Mouse (Mus musculus) limb, embryonic 10.5 days (tissue): ENCODE data around the gene Snx32. TPM values are rescaled to one million over a fixed set of nuclear protein-coding genes. Genes with fewer than 3 reads are reported as not detected.
A peak's percentile ranks its signal among the peaks of the same experiment; 100 is the strongest.

Experiments used
- DNase-seq: peaks from one replicate; pipeline ENCODE4 v3.0.0-alpha.2; 2017; ENCODE audit warnings: low spot score
- H3K27ac ChIP-seq: fragments of 300-500 bp; sonication (generic); 2 replicates; pipeline ENCODE4 v1.5.1; 2016; ENCODE audit warnings: mild to moderate bottlenecking
- H3K27me3 ChIP-seq: fragments of 300-500 bp; sonication (generic); 2 replicates; pipeline ENCODE4 v1.6.1; 2016; ENCODE audit warnings: low read depth, mild to moderate bottlenecking; ENCODE audit not compliant: poor library complexity, severe bottlenecking
- H3K36me3 ChIP-seq: fragments of 300-500 bp; sonication (generic); 2 replicates; pipeline ENCODE4 v1.6.1; 2016; ENCODE audit warnings: mild to moderate bottlenecking, moderate library complexity
- H3K4me1 ChIP-seq: fragments of 300-500 bp; sonication (generic); 2 replicates; pipeline ENCODE4 v1.6.1; 2016
- H3K4me3 ChIP-seq: fragments of 300-500 bp; sonication (generic); 2 replicates; pipeline ENCODE4 v1.5.1; 2016; ENCODE audit warnings: mild to moderate bottlenecking, moderate library complexity
- H3K9me3 ChIP-seq: fragments of 300-500 bp; sonication (generic); replicated peaks from 2 replicates; pipeline ENCODE4 v1.6.1; 2016; ENCODE audit warnings: mild to moderate bottlenecking
- WGBS: fragments of 180-500 bp; shearing (Covaris S2); methylation state at CpG from one replicate; pipeline ENCODE4 v1.1.7; 2016; 5-methylcytosine and 5-hydroxymethylcytosine counted together
- polyA plus RNA-seq: library from polyadenylated mRNA; unstranded; fragments of >200 nt; fragmentation: Nextera tagmentation; extraction: Ambion mirVana; gene quantifications from 2 replicates; pipeline ENCODE4 v1.2.1, GENCODE M21; 2016

Snx32 gene
- 4.1 and 7.0 TPM in 2 replicates for polyA plus RNA-seq

- Histone ChIP-seq H3K36me3 (no peaks in the 10 kb centered on the region), H3K4me3 (peak within 1 kb of the TSS; percentile 54), H3K27me3 (no peaks in the 10 kb centered on the region), H3K4me1 (peaks cover 22% of the 10 kb centered on the region), H3K27ac (peak within 1 kb of the TSS; percentile 81), H3K9me3 (no peaks in the 10 kb centered on the region)
- DNase-seq: peak; percentile 93
- WGBS: 2% methylated on average over 47 of the region's 47 CpGs
These were observed at the start of gene Snx32 for GRCm38 (mm10) chr19:5510031-5511026. Gene Snx32, minus strand, starts transcription at chr19:5510538.

- H3K4me1 ChIP-seq: peaks cover 27% of the 10 kb centered on the region
- WGBS: 1% methylated on average over 69 of the region's 69 CpGs
- H3K9me3 ChIP-seq: no peaks in the 10 kb centered on the region
- H3K36me3 ChIP-seq: no peaks in the 10 kb centered on the region
- peak; percentile 57 for DNase-seq
- H3K27ac ChIP-seq: 0 out of 2 replicates have a peak overlapping the region, but pooled peaks have one; percentile 14
- peak overlapping the region; percentile 51 for H3K4me3 ChIP-seq
- peaks cover 99% of the 10 kb centered on the region for H3K27me3 ChIP-seq
These were observed 49.5 kb upstream of the Snx32 start for GRCm38 (mm10) chr19:5559631-5560456.

GRCm38 (mm10) chr19:5559229-5559628 is 48.9 kb upstream of the Snx32 start:
- Histone ChIP-seq H3K9me3 (no peaks in the 10 kb centered on the region), H3K4me3 (peak overlapping the region; percentile 51)
- WGBS: 11% methylated on average over 8 of the region's 8 CpGs

GRCm38 (mm10) chr19:5558770-5559169 is 48.4 kb upstream of the Snx32 start:
- H3K27me3 ChIP-seq: peaks cover 98% of the 10 kb centered on the region

More at GRCm38 (mm10) chr19:5559229-5559628, 48.9 kb upstream of the Snx32 start:
- peaks cover 27% of the 10 kb centered on the region for H3K4me1 ChIP-seq
- no peak for DNase-seq
- H3K27ac ChIP-seq: no peak overlapping the region
- no peaks in the 10 kb centered on the region for H3K36me3 ChIP-seq
- H3K27me3 ChIP-seq: peaks cover 98% of the 10 kb centered on the region

GRCm38 (mm10) chr19:5558169-5558568 is 47.8 kb upstream of the Snx32 start:
- Histone ChIP-seq H3K36me3 (no peaks in the 10 kb centered on the region), H3K9me3 (no peaks in the 10 kb centered on the region), H3K27ac (no peak overlapping the region), H3K27me3 (peaks cover 96% of the 10 kb centered on the region), H3K4me3 (no peak overlapping the region), H3K4me1 (peaks cover 27% of the 10 kb centered on the region)
- WGBS: 53% methylated on average over 7 of the region's 7 CpGs
- DNase-seq: no peak

More at GRCm38 (mm10) chr19:5558770-5559169, 48.4 kb upstream of the Snx32 start:
- DNase-seq: no peak
- no peak overlapping the region; the same call in 1 of the 2 replicates for H3K4me3 ChIP-seq
- no peak overlapping the region for H3K27ac ChIP-seq
- peaks cover 27% of the 10 kb centered on the region for H3K4me1 ChIP-seq
- no peaks in the 10 kb centered on the region for H3K36me3 ChIP-seq
- no peaks in the 10 kb centered on the region for H3K9me3 ChIP-seq
- whole genome bisulfite sequencing: 66% methylated on average over 8 of the region's 8 CpGs

- H3K4me3 ChIP-seq: no peak overlapping the region
- no peak for DNase-seq
- H3K4me1 ChIP-seq: peaks cover 4% of the 10 kb centered on the region
- peaks cover 68% of the 10 kb centered on the region for H3K27me3 ChIP-seq
- H3K27ac ChIP-seq: no peak overlapping the region
- no peaks in the 10 kb centered on the region for H3K36me3 ChIP-seq
- no peaks in the 10 kb centered on the region for H3K9me3 ChIP-seq
- WGBS: 66% methylated on average over 14 of the region's 14 CpGs
These were observed 43.9 kb upstream of the Snx32 start for GRCm38 (mm10) chr19:5554212-5554611.

GRCm38 (mm10) chr19:5553802-5554201 is 43.5 kb upstream of the Snx32 start:
- Histone ChIP-seq H3K4me1 (peaks cover under 1% of the 10 kb centered on the region; the same call in 1 of the 2 replicates), H3K36me3 (no peaks in the 10 kb centered on the region), H3K27ac (no peak overlapping the region), H3K4me3 (no peak overlapping the region), H3K27me3 (peaks cover 63% of the 10 kb centered on the region), H3K9me3 (no peaks in the 10 kb centered on the region)
- WGBS: 42% methylated on average over 8 of the region's 8 CpGs
- DNase-seq: no peak

GRCm38 (mm10) chr19:5547471-5548056 is 37.2 kb upstream of the Snx32 start:
- WGBS: 77% methylated on average over 4 of the region's 4 CpGs
- Histone ChIP-seq H3K36me3 (no peaks in the 10 kb centered on the region), H3K27ac (no peak overlapping the region), H3K27me3 (peaks cover 8% of the 10 kb centered on the region; the same call in 1 of the 2 replicates), H3K9me3 (no peaks in the 10 kb centered on the region), H3K4me1 (peaks cover 6% of the 10 kb centered on the region; the same call in 1 of the 2 replicates), H3K4me3 (no peak overlapping the region)
- no peak for DNase-seq

GRCm38 (mm10) chr19:5544031-5544430 is 33.7 kb upstream of the Snx32 start:
- no peak overlapping the region for H3K4me3 ChIP-seq
- H3K4me1 ChIP-seq: peaks cover 6% of the 10 kb centered on the region; the same call in 1 of the 2 replicates
- H3K36me3 ChIP-seq: no peaks in the 10 kb centered on the region
- no peaks in the 10 kb centered on the region for H3K9me3 ChIP-seq
- H3K27ac ChIP-seq: no peak overlapping the region
- DNase-seq: no peak
- WGBS: 53% methylated on average over 11 of the region's 11 CpGs
- H3K27me3 ChIP-seq: 0 out of 2 replicates have a peak, but pooled peaks cover 10% of the 10 kb centered on the region

GRCm38 (mm10) chr19:5543362-5543761 is 33.0 kb upstream of the Snx32 start:
- Histone ChIP-seq H3K9me3 (no peaks in the 10 kb centered on the region), H3K4me3 (no peak overlapping the region), H3K27ac (no peak overlapping the region), H3K27me3 (0 out of 2 replicates have a peak, but pooled peaks cover 10% of the 10 kb centered on the region), H3K4me1 (peaks cover 6% of the 10 kb centered on the region; the same call in 1 of the 2 replicates), H3K36me3 (no peaks in the 10 kb centered on the region)
- 88% methylated on average over 9 of the region's 9 CpGs for WGBS
- DNase-seq: no peak

GRCm38 (mm10) chr19:5538786-5539185 is 28.4 kb upstream of the Snx32 start:
- no peaks in the 10 kb centered on the region for H3K9me3 ChIP-seq
- H3K4me3 ChIP-seq: no peak overlapping the region
- no peak overlapping the region for H3K27ac ChIP-seq
- no peak for DNase-seq
- 78% methylated on average over 8 of the region's 8 CpGs for WGBS
- H3K4me1 ChIP-seq: no peaks in the 10 kb centered on the region
- no peaks in the 10 kb centered on the region for H3K36me3 ChIP-seq
- 0 out of 2 replicates have a peak, but pooled peaks cover 10% of the 10 kb centered on the region for H3K27me3 ChIP-seq

- H3K4me1 ChIP-seq: peaks cover 11% of the 10 kb centered on the region
- DNase-seq: no peak
- H3K27ac ChIP-seq: no peak overlapping the region
- H3K9me3 ChIP-seq: no peaks in the 10 kb centered on the region
- H3K36me3 ChIP-seq: no peaks in the 10 kb centered on the region
- H3K4me3 ChIP-seq: no peak overlapping the region
- WGBS: 71% methylated on average over 8 of the region's 8 CpGs
- peaks cover 9% of the 10 kb centered on the region for H3K27me3 ChIP-seq
These were observed 22.2 kb upstream of the Snx32 start for GRCm38 (mm10) chr19:5532520-5532919.
